Mouse (Mus musculus): ENCODE measurements around the gene Numbl. TPM values are rescaled to one million over a fixed set of nuclear protein-coding genes. Genes with fewer than 3 reads are reported as not detected.

The Numbl gene
- polyA plus RNA-seq, 1 experiment from 2014 or later = 36.5 TPM

GRCm38 (mm10) chr7:27274916-27275315, 16.7 kb downstream of the Numbl start:
- ATAC-seq (ENCODE audit: insufficient number of reproducible peaks, insufficient read depth, low FRiP score, low TSS enrichment) = no peak; the same call in 1 of the 2 replicates
- H3K27me3 ChIP-seq = no peaks in the 10 kb centered on the region
- no peak overlapping the region for H3K9ac ChIP-seq
- H3K36me3 ChIP-seq = peaks cover 79% of the 10 kb centered on the region
- 0 out of 2 replicates have a peak overlapping the region, but pooled peaks have one; percentile 7 for H3K27ac ChIP-seq
- H3K9me3 ChIP-seq = no peaks in the 10 kb centered on the region
- H3K4me2 ChIP-seq (replicated peaks) = no peak overlapping the region
- no peaks in the 10 kb centered on the region for H3K4me1 ChIP-seq
- no peak overlapping the region for H3K4me3 ChIP-seq
- WGBS = 87% methylated on average over 4 of the region's 4 CpGs

- H3K4me3 ChIP-seq = no peak overlapping the region
- ATAC-seq (ENCODE audit: insufficient number of reproducible peaks, insufficient read depth, low FRiP score, low TSS enrichment) = no peak
- peaks cover 78% of the 10 kb centered on the region for H3K36me3 ChIP-seq
Observed at GRCm38 (mm10) chr7:27276021-27276420, 17.8 kb downstream of the Numbl start.

GRCm38 (mm10) chr7:27277191-27277590, 19.0 kb downstream of the Numbl start:
- H3K9ac ChIP-seq = no peak overlapping the region
- no peaks in the 10 kb centered on the region; the same call in 1 of the 2 replicates for H3K4me1 ChIP-seq
- H3K9me3 ChIP-seq = no peaks in the 10 kb centered on the region
- no peak overlapping the region for H3K27ac ChIP-seq
- no peak for ATAC-seq (ENCODE audit: insufficient number of reproducible peaks, insufficient read depth, low FRiP score, low TSS enrichment)
- H3K36me3 ChIP-seq = peaks cover 79% of the 10 kb centered on the region
- H3K27me3 ChIP-seq = no peaks in the 10 kb centered on the region
- no peak overlapping the region for H3K4me3 ChIP-seq
- 93% methylated on average over 3 of the region's 3 CpGs for WGBS
- H3K4me2 ChIP-seq (replicated peaks) = no peak overlapping the region

More at GRCm38 (mm10) chr7:27276021-27276420, 17.8 kb downstream of the Numbl start:
- Histone ChIP-seq H3K4me2 (replicated peaks) (no peak overlapping the region), H3K9me3 (no peaks in the 10 kb centered on the region), H3K27me3 (no peaks in the 10 kb centered on the region), H3K9ac (no peak overlapping the region), H3K27ac (no peak overlapping the region), H3K4me1 (no peaks in the 10 kb centered on the region)
- WGBS = 66% methylated on average over 7 of the region's 7 CpGs

GRCm38 (mm10) chr7:27281717-27282116, 23.5 kb downstream of the Numbl start:
- no peak for ATAC-seq (ENCODE audit: insufficient number of reproducible peaks, insufficient read depth, low FRiP score, low TSS enrichment)
- 65% methylated on average over 13 of the region's 13 CpGs for WGBS

GRCm38 (mm10) chr7:27282225-27282624, 24.0 kb downstream of the Numbl start:
- Histone ChIP-seq H3K9me3 (no peaks in the 10 kb centered on the region), H3K4me3 (no peak overlapping the region), H3K27me3 (peaks cover 8% of the 10 kb centered on the region; the same call in 1 of the 2 replicates), H3K9ac (no peak overlapping the region), H3K36me3 (peaks cover 44% of the 10 kb centered on the region), H3K27ac (no peak overlapping the region), H3K4me1 (no peaks in the 10 kb centered on the region; the same call in 1 of the 2 replicates), H3K4me2 (replicated peaks) (no peak overlapping the region)
- ATAC-seq (ENCODE audit: insufficient number of reproducible peaks, insufficient read depth, low FRiP score, low TSS enrichment) = no peak
- WGBS = 59% methylated on average over 4 of the region's 4 CpGs

More at GRCm38 (mm10) chr7:27281717-27282116, 23.5 kb downstream of the Numbl start:
- no peak overlapping the region for H3K27ac ChIP-seq
- H3K27me3 ChIP-seq = peaks cover 8% of the 10 kb centered on the region; the same call in 1 of the 2 replicates
- no peaks in the 10 kb centered on the region for H3K9me3 ChIP-seq
- H3K4me3 ChIP-seq = no peak overlapping the region
- H3K36me3 ChIP-seq = peaks cover 49% of the 10 kb centered on the region
- H3K9ac ChIP-seq = no peak overlapping the region
- H3K4me2 ChIP-seq (replicated peaks) = no peak overlapping the region
- no peaks in the 10 kb centered on the region; the same call in 1 of the 2 replicates for H3K4me1 ChIP-seq

- peaks cover 18% of the 10 kb centered on the region for H3K36me3 ChIP-seq
- no peak overlapping the region for H3K27ac ChIP-seq
- peaks cover 8% of the 10 kb centered on the region; the same call in 1 of the 2 replicates for H3K27me3 ChIP-seq
- WGBS = 2% methylated on average over 28 of the region's 28 CpGs
- H3K4me1 ChIP-seq = no peaks in the 10 kb centered on the region; the same call in 1 of the 2 replicates
- 0 out of 2 replicates have a peak, but pooled peaks have one; percentile 30 for ATAC-seq (ENCODE audit: insufficient number of reproducible peaks, insufficient read depth, low FRiP score, low TSS enrichment)
- H3K9me3 ChIP-seq = no peaks in the 10 kb centered on the region
- no peak overlapping the region; the same call in 1 of the 2 replicates for H3K9ac ChIP-seq
- no peak overlapping the region for H3K4me3 ChIP-seq
- H3K4me2 ChIP-seq (replicated peaks) = peak overlapping the region; percentile 7
Observed at GRCm38 (mm10) chr7:27284865-27285697, 26.8 kb downstream of the Numbl start.

GRCm38 (mm10) chr7:27285698-27286066, 27.4 kb downstream of the Numbl start:
- Histone ChIP-seq H3K4me1 (no peaks in the 10 kb centered on the region; the same call in 1 of the 2 replicates), H3K27ac (no peak overlapping the region), H3K27me3 (peaks cover 8% of the 10 kb centered on the region; the same call in 1 of the 2 replicates), H3K9ac (no peak overlapping the region; the same call in 1 of the 2 replicates), H3K4me2 (replicated peaks) (peak overlapping the region; percentile 7), H3K36me3 (peaks cover 14% of the 10 kb centered on the region), H3K9me3 (no peaks in the 10 kb centered on the region), H3K4me3 (no peak overlapping the region)
- 8% methylated on average over 8 of the region's 8 CpGs for WGBS
- ATAC-seq (ENCODE audit: insufficient number of reproducible peaks, insufficient read depth, low FRiP score, low TSS enrichment) = 0 out of 2 replicates have a peak, but pooled peaks have one; percentile 70

GRCm38 (mm10) chr7:27288732-27289131, 30.5 kb downstream of the Numbl start:
- Histone ChIP-seq H3K4me1 (0 out of 2 replicates have a peak, but pooled peaks cover 8% of the 10 kb centered on the region), H3K4me3 (no peak overlapping the region), H3K27me3 (peaks cover 8% of the 10 kb centered on the region; the same call in 1 of the 2 replicates), H3K9me3 (peaks cover 4% of the 10 kb centered on the region; the same call in 1 of the 2 replicates), H3K9ac (no peak overlapping the region), H3K27ac (no peak overlapping the region), H3K36me3 (no peaks in the 10 kb centered on the region), H3K4me2 (replicated peaks) (no peak overlapping the region)
- ATAC-seq (ENCODE audit: insufficient number of reproducible peaks, insufficient read depth, low FRiP score, low TSS enrichment) = no peak
- 88% methylated on average over 7 of the region's 7 CpGs for WGBS

GRCm38 (mm10) chr7:27290555-27290954, 32.3 kb downstream of the Numbl start:
- Histone ChIP-seq H3K4me2 (replicated peaks) (no peak overlapping the region), H3K9ac (no peak overlapping the region), H3K9me3 (peaks cover 6% of the 10 kb centered on the region; the same call in 1 of the 2 replicates), H3K4me1 (0 out of 2 replicates have a peak, but pooled peaks cover 8% of the 10 kb centered on the region), H3K27ac (0 out of 2 replicates have a peak overlapping the region, but pooled peaks have one; percentile 11), H3K4me3 (no peak overlapping the region), H3K36me3 (no peaks in the 10 kb centered on the region), H3K27me3 (no peaks in the 10 kb centered on the region)
- WGBS = 67% methylated on average over 2 of the region's 2 CpGs
- no peak for ATAC-seq (ENCODE audit: insufficient number of reproducible peaks, insufficient read depth, low FRiP score, low TSS enrichment)

GRCm38 (mm10) chr7:27291795-27292466, 33.7 kb downstream of the Numbl start:
- peak overlapping the region; percentile 48; the same call in 1 of the 2 replicates for H3K27ac ChIP-seq
- 49% methylated on average over 12 of the region's 12 CpGs for WGBS
- H3K36me3 ChIP-seq = no peaks in the 10 kb centered on the region
- peaks cover 6% of the 10 kb centered on the region; the same call in 1 of the 2 replicates for H3K9me3 ChIP-seq
- H3K4me3 ChIP-seq = no peak overlapping the region
- H3K4me1 ChIP-seq = 0 out of 2 replicates have a peak, but pooled peaks cover 8% of the 10 kb centered on the region
- H3K4me2 ChIP-seq (replicated peaks) = no peak overlapping the region
- no peak for ATAC-seq (ENCODE audit: insufficient number of reproducible peaks, insufficient read depth, low FRiP score, low TSS enrichment)
- no peak overlapping the region for H3K9ac ChIP-seq
- H3K27me3 ChIP-seq = no peaks in the 10 kb centered on the region

GRCm38 (mm10) chr7:27295956-27296355, 37.7 kb downstream of the Numbl start:
- 77% methylated on average over 4 of the region's 4 CpGs for WGBS
- no peaks in the 10 kb centered on the region for H3K27me3 ChIP-seq

More at GRCm38 (mm10) chr7:27295956-27296355, 37.7 kb downstream of the Numbl start:
- no peak overlapping the region for H3K4me3 ChIP-seq
- no peaks in the 10 kb centered on the region for H3K36me3 ChIP-seq
- 0 out of 2 replicates have a peak, but pooled peaks cover 13% of the 10 kb centered on the region for H3K4me1 ChIP-seq
- H3K27ac ChIP-seq = no peak overlapping the region
- peaks cover 6% of the 10 kb centered on the region; the same call in 1 of the 2 replicates for H3K9me3 ChIP-seq
- no peak overlapping the region for H3K9ac ChIP-seq
- no peak for ATAC-seq (ENCODE audit: insufficient number of reproducible peaks, insufficient read depth, low FRiP score, low TSS enrichment)
- H3K4me2 ChIP-seq (replicated peaks) = no peak overlapping the region

All from embryonic facial prominence, embryonic 12.5 days (tissue).